Mouse (Mus musculus) cerebellum, adult 2 months (tissue): Measurements from ENCODE around the gene Aqp5.

Source experiments
- CTCF ChIP-seq: fragments of 200-500 bp; IDR thresholded peaks from 2 replicates; pipeline ENCODE4 v1.5.1; 2011; ENCODE audit warnings: low read depth, mild to moderate bottlenecking, control low read depth, low read length, moderate library complexity, borderline replicate concordance; ENCODE audit not compliant: insufficient read depth
- POLR2A ChIP-seq: fragments of 200-500 bp; IDR thresholded peaks from 2 replicates; pipeline ENCODE4 v1.6.1; 2011; ENCODE audit warnings: low read length, control low read depth, borderline replicate concordance; ENCODE audit not compliant: insufficient read depth

DNA sequence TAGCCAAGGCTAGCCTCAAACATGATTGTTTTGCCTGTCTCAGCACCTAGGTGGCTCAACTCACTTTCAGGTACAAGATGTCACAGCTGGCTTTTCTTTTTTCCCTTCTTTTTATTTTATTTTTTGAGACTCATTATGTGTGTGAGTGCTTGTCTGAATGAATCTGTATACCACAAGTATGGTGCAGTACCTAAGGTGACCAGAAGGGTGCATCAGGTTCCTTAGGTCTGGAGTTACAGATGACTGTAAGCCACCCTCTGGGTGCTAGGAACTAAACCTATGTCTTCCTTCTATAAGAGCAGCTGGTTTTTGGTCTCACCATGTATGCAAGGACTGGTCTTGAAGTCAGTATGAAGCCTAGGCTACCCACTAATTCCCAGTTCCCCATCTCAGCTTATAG is 41.0 kb downstream of the Aqp5 start:
- TF ChIP-seq CTCF (peak; percentile 16; the same call in 1 of the 2 replicates), POLR2A (no peak)
